15 mouse cellular contexts compared by ENCODE assay signal in genomic region chr14:25295688-25296350, GRCm38 (mm10).
DNase-seq lines count a peak whose midpoint lies in the region; TF ChIP-seq lines count a peak whose summit lies in the region.
"Had no signal": no experiment of that assay in that cellular context is flagged by ENCODE, and none has a peak within 500 bp of the region (broad histone marks: within the 10 kb centered on the region; RNA-seq: fewer than 3 reads in every experiment).

No protein-coding gene starts in this region.

- TF ChIP-seq POLR2A in heart, adult 2 months (IDR thresholded peaks at IDR 0.05; ENCODE audit: insufficient read depth, low read depth, low read length) = no peak

- H3K79me2 ChIP-seq in heart, adult 2 months (replicated peaks; ENCODE audit: control insufficient read depth, insufficient read depth, low read length) = no peaks in the 10 kb centered on the region

- 36% methylated on average over 5 of the region's 5 CpGs for WGBS in heart, adult 2 months

- H3K4me3 ChIP-seq in heart, adult 2 months = no peak overlapping the region
- H3K4me3 ChIP-seq: embryonic facial prominence, embryonic 10.5 days; erythroblast, embryonic 14.5 days; forebrain, embryonic 15.5 days; liver, embryonic 15.5 days; megakaryocyte, embryonic 14.5 days had no signal

- H3K27me3 ChIP-seq in heart, adult 2 months (ENCODE audit: control insufficient read depth, insufficient read depth, low read length) = no peaks in the 10 kb centered on the region
- H3K27me3 ChIP-seq: forebrain, embryonic 15.5 days; liver, embryonic 15.5 days; Patski had no signal

- peaks cover 5% of the 10 kb centered on the region for H3K4me1 ChIP-seq in heart, adult 2 months (ENCODE audit: control insufficient read depth, insufficient read depth, low read length)
- H3K4me1 ChIP-seq: forebrain, embryonic 15.5 days; liver, embryonic 15.5 days; megakaryocyte, embryonic 14.5 days had no signal

- DNase-seq in heart, adult 2 months = peak; percentile 28 to 50
- DNase-seq in heart, postnatal 25 days (ENCODE audit: low spot score) = no peak
- peak; percentile 48 for DNase-seq in kidney, adult 9 months
- no peak for DNase-seq in kidney, postnatal 4 days
- peak; percentile 58 for DNase-seq in MN1 (ENCODE audit: low spot score)
- peak; percentile 56 for DNase-seq in kidney, postnatal 14 days
- no peak for DNase-seq in ovary, adult 18-20 months (ENCODE audit: low spot score)
- DNase-seq: lung, postnatal 10 days; thymus, postnatal 14 days had no signal

- intact Hi-C loops in heart, adult 2 months (cut with DNase I) = no loop called here
- intact Hi-C loops in heart, postnatal 25 days (cut with DNase I) = no loop called here

- no peak overlapping the region for H3K27ac ChIP-seq in heart, adult 2 months
- H3K27ac ChIP-seq: embryonic facial prominence, embryonic 10.5 days; forebrain, embryonic 15.5 days; liver, embryonic 15.5 days had no signal

- no peaks in the 10 kb centered on the region for H3K36me3 ChIP-seq in heart, adult 2 months (ENCODE audit: control insufficient read depth, insufficient read depth, low read length)
- H3K36me3 ChIP-seq: embryonic facial prominence, embryonic 10.5 days; forebrain, embryonic 15.5 days; liver, embryonic 15.5 days had no signal

- TF ChIP-seq EP300 in heart, adult 2 months (IDR thresholded peaks at IDR 0.05; ENCODE audit: insufficient read depth, low read depth, low read length) = no peak

- no peak for TF ChIP-seq CTCF in heart, adult 2 months (IDR thresholded peaks at IDR 0.05)

- H3K9ac ChIP-seq in heart, adult 2 months (ENCODE audit: low read depth, low read length) = no peak overlapping the region
- H3K9ac ChIP-seq: forebrain, embryonic 15.5 days; liver, embryonic 15.5 days had no signal

Comparison
In these comparisons a context has a peak if more than half of its experiments do, and no peak if none do; other contexts are left out.
1. DNase-seq: peak in heart, adult 2 months (2 of 2), kidney, adult 9 months (single experiment), MN1 (single experiment) and kidney, postnatal 14 days (single experiment); none in heart, postnatal 25 days (single experiment), kidney, postnatal 4 days (0 of 2) and ovary, adult 18-20 months (single experiment).